Mouse (Mus musculus): ENCODE measurements around the gene Fam185a. TPM values are rescaled to one million over a fixed set of nuclear protein-coding genes. Genes with fewer than 3 reads are reported as not detected.

Fam185a gene
- polyA plus RNA-seq, 1 experiment, result 10.3 TPM

- TF ChIP-seq POLR2A (IDR thresholded peaks at IDR 0.05; ENCODE audit: low read depth, low read length) (no peak), CTCF (IDR thresholded peaks at IDR 0.05; ENCODE audit: borderline replicate concordance, insufficient read depth, low read length) (no peak)
- Histone ChIP-seq H3K4me3 (ENCODE audit: insufficient read depth, low read length) (no peak overlapping the region), H3K4me1 (ENCODE audit: control insufficient read depth, insufficient read depth, low read length) (peaks cover 42% of the 10 kb centered on the region), H3K27ac (ENCODE audit: insufficient read depth, low read length) (peak overlapping the region; percentile 92)
Observed at GRCm38 (mm10) chr5:21489135-21489534, 64.4 kb downstream of the Fam185a start.

GRCm38 (mm10) chr5:21491469-21491868 lies 66.7 kb downstream of the Fam185a start:
- no peak overlapping the region for H3K4me3 ChIP-seq (ENCODE audit: insufficient read depth, low read length)
- TF ChIP-seq CTCF (IDR thresholded peaks at IDR 0.05; ENCODE audit: borderline replicate concordance, insufficient read depth, low read length) (no peak), POLR2A (IDR thresholded peaks at IDR 0.05; ENCODE audit: low read depth, low read length) (no peak)
- H3K4me1 ChIP-seq (ENCODE audit: control insufficient read depth, insufficient read depth, low read length), result peaks cover 45% of the 10 kb centered on the region
- H3K27ac ChIP-seq (ENCODE audit: insufficient read depth, low read length), result peak overlapping the region; percentile 100

- Histone ChIP-seq H3K4me3 (ENCODE audit: insufficient read depth, low read length) (no peak overlapping the region), H3K27ac (ENCODE audit: insufficient read depth, low read length) (peak overlapping the region; percentile 100), H3K4me1 (ENCODE audit: control insufficient read depth, insufficient read depth, low read length) (peaks cover 47% of the 10 kb centered on the region)
- no peak for TF ChIP-seq POLR2A (IDR thresholded peaks at IDR 0.05; ENCODE audit: low read depth, low read length)
- no peak for TF ChIP-seq CTCF (IDR thresholded peaks at IDR 0.05; ENCODE audit: borderline replicate concordance, insufficient read depth, low read length)
Observed at GRCm38 (mm10) chr5:21492213-21492612, 67.5 kb downstream of the Fam185a start.

- peak overlapping the region; percentile 100 for H3K27ac ChIP-seq (ENCODE audit: insufficient read depth, low read length)
- H3K4me1 ChIP-seq (ENCODE audit: control insufficient read depth, insufficient read depth, low read length), result peaks cover 44% of the 10 kb centered on the region
- no peak for TF ChIP-seq CTCF (IDR thresholded peaks at IDR 0.05; ENCODE audit: borderline replicate concordance, insufficient read depth, low read length)
- TF ChIP-seq POLR2A (IDR thresholded peaks at IDR 0.05; ENCODE audit: low read depth, low read length), result no peak; the same call in 1 of the 2 replicates
- no peak overlapping the region for H3K4me3 ChIP-seq (ENCODE audit: insufficient read depth, low read length)
Observed at GRCm38 (mm10) chr5:21493294-21493999, 68.7 kb downstream of the Fam185a start.

GRCm38 (mm10) chr5:21494781-21495180 lies 70.0 kb downstream of the Fam185a start:
- H3K27ac ChIP-seq (ENCODE audit: insufficient read depth, low read length), result peak overlapping the region; percentile 37
- no peak overlapping the region for H3K4me3 ChIP-seq (ENCODE audit: insufficient read depth, low read length)
- TF ChIP-seq POLR2A (IDR thresholded peaks at IDR 0.05; ENCODE audit: low read depth, low read length), result no peak
- TF ChIP-seq CTCF (IDR thresholded peaks at IDR 0.05; ENCODE audit: borderline replicate concordance, insufficient read depth, low read length), result no peak
- H3K4me1 ChIP-seq (ENCODE audit: control insufficient read depth, insufficient read depth, low read length), result peaks cover 45% of the 10 kb centered on the region

GRCm38 (mm10) chr5:21496321-21496720 lies 71.6 kb downstream of the Fam185a start:
- Histone ChIP-seq H3K27ac (ENCODE audit: insufficient read depth, low read length) (peak overlapping the region; percentile 99), H3K4me3 (ENCODE audit: insufficient read depth, low read length) (no peak overlapping the region), H3K4me1 (ENCODE audit: control insufficient read depth, insufficient read depth, low read length) (peaks cover 49% of the 10 kb centered on the region)

GRCm38 (mm10) chr5:21496881-21497280 lies 72.1 kb downstream of the Fam185a start:
- H3K4me1 ChIP-seq (ENCODE audit: control insufficient read depth, insufficient read depth, low read length), result peaks cover 52% of the 10 kb centered on the region
- no peak overlapping the region for H3K4me3 ChIP-seq (ENCODE audit: insufficient read depth, low read length)
- H3K27ac ChIP-seq (ENCODE audit: insufficient read depth, low read length), result peak overlapping the region; percentile 99
- TF ChIP-seq CTCF (IDR thresholded peaks at IDR 0.05; ENCODE audit: borderline replicate concordance, insufficient read depth, low read length), result no peak
- no peak for TF ChIP-seq POLR2A (IDR thresholded peaks at IDR 0.05; ENCODE audit: low read depth, low read length)

More at GRCm38 (mm10) chr5:21496321-21496720, 71.6 kb downstream of the Fam185a start:
- TF ChIP-seq CTCF (IDR thresholded peaks at IDR 0.05; ENCODE audit: borderline replicate concordance, insufficient read depth, low read length) (no peak), POLR2A (IDR thresholded peaks at IDR 0.05; ENCODE audit: low read depth, low read length) (no peak)

- peaks cover 41% of the 10 kb centered on the region for H3K4me1 ChIP-seq (ENCODE audit: control insufficient read depth, insufficient read depth, low read length)
- H3K4me3 ChIP-seq (ENCODE audit: insufficient read depth, low read length), result no peak overlapping the region
- peak overlapping the region; percentile 99 for H3K27ac ChIP-seq (ENCODE audit: insufficient read depth, low read length)
- no peak for TF ChIP-seq CTCF (IDR thresholded peaks at IDR 0.05; ENCODE audit: borderline replicate concordance, insufficient read depth, low read length)
- TF ChIP-seq POLR2A (IDR thresholded peaks at IDR 0.05; ENCODE audit: low read depth, low read length), result no peak
Observed at GRCm38 (mm10) chr5:21498490-21498889, 73.7 kb downstream of the Fam185a start.

GRCm38 (mm10) chr5:21498925-21499324 lies 74.2 kb downstream of the Fam185a start:
- peaks cover 38% of the 10 kb centered on the region for H3K4me1 ChIP-seq (ENCODE audit: control insufficient read depth, insufficient read depth, low read length)
- peak overlapping the region; percentile 95 for H3K27ac ChIP-seq (ENCODE audit: insufficient read depth, low read length)
- H3K4me3 ChIP-seq (ENCODE audit: insufficient read depth, low read length), result no peak overlapping the region
- TF ChIP-seq POLR2A (IDR thresholded peaks at IDR 0.05; ENCODE audit: low read depth, low read length) (no peak), CTCF (IDR thresholded peaks at IDR 0.05; ENCODE audit: borderline replicate concordance, insufficient read depth, low read length) (no peak)

GRCm38 (mm10) chr5:21500133-21500532 lies 75.4 kb downstream of the Fam185a start:
- H3K4me1 ChIP-seq (ENCODE audit: control insufficient read depth, insufficient read depth, low read length), result peaks cover 33% of the 10 kb centered on the region
- peak overlapping the region; percentile 95 for H3K27ac ChIP-seq (ENCODE audit: insufficient read depth, low read length)
- 0 out of 2 replicates have a peak, but pooled peaks have one; percentile 12 for TF ChIP-seq POLR2A (IDR thresholded peaks at IDR 0.05; ENCODE audit: low read depth, low read length)
- no peak for TF ChIP-seq CTCF (IDR thresholded peaks at IDR 0.05; ENCODE audit: borderline replicate concordance, insufficient read depth, low read length)
- H3K4me3 ChIP-seq (ENCODE audit: insufficient read depth, low read length), result no peak overlapping the region
